Mouse (Mus musculus) liver, adult 2 months (tissue): Measurements from ENCODE around the gene Gbx2. TPM values are rescaled to one million over a fixed set of nuclear protein-coding genes. Genes with fewer than 3 reads are reported as not detected.

Experiments
- DNase-seq: peaks from one replicate; pipeline ENCODE4 v3.0.0-alpha.2; 2011; ENCODE audit warnings: low read depth, low spot score; ENCODE audit errors: extremely low read depth
- H3K27ac ChIP-seq: fragments of 200-500 bp; replicated peaks from 2 replicates; pipeline ENCODE4 v1.5.1; 2012; ENCODE audit warnings: low read depth, mild to moderate bottlenecking, control low read depth, inconsistent platforms, low read length; ENCODE audit not compliant: insufficient read depth
- H3K27me3 ChIP-seq: fragments of 200-500 bp; 2 replicates; pipeline ENCODE4 v1.6.1; 2012; ENCODE audit warnings: mild to moderate bottlenecking, moderate library complexity, low read length, inconsistent platforms; ENCODE audit not compliant: control insufficient read depth, insufficient read depth
- H3K36me3 ChIP-seq: fragments of 200-500 bp; 2 replicates; pipeline ENCODE4 v1.6.1; 2012; ENCODE audit warnings: low read length, inconsistent platforms; ENCODE audit not compliant: control insufficient read depth, insufficient read depth
- H3K4me1 ChIP-seq: fragments of 200-500 bp; 2 replicates; pipeline ENCODE4 v1.6.1; 2011; ENCODE audit warnings: low read length; ENCODE audit not compliant: control insufficient read depth, insufficient read depth
- H3K4me3 ChIP-seq: fragments of 200-500 bp; 2 replicates; pipeline ENCODE4 v1.5.1; 2011; ENCODE audit warnings: low read depth, mild to moderate bottlenecking, control low read depth, low read length, moderate library complexity; ENCODE audit not compliant: insufficient read depth
- H3K79me2 ChIP-seq: fragments of 200-500 bp; 2 replicates; pipeline ENCODE4 v1.6.1; 2012; ENCODE audit warnings: inconsistent platforms, mild to moderate bottlenecking, low read length, moderate library complexity; ENCODE audit not compliant: control insufficient read depth, insufficient read depth
- H3K9ac ChIP-seq: fragments of 200-500 bp; 2 replicates; pipeline ENCODE4 v1.6.1; 2012; ENCODE audit warnings: low read depth, mild to moderate bottlenecking, control low read depth, inconsistent platforms, low read length
- CTCF ChIP-seq: fragments of 200-500 bp; IDR thresholded peaks from 2 replicates; pipeline ENCODE4 v1.5.1; 2011; ENCODE audit warnings: low read depth, low read length, control low read depth
- POLR2A ChIP-seq: fragments of 200-500 bp; IDR thresholded peaks from 2 replicates; pipeline ENCODE4 v1.6.1; 2011; ENCODE audit warnings: low read length, control low read depth; ENCODE audit not compliant: insufficient read depth; ENCODE audit errors: extremely low read depth
- WGBS: fragments of 180-500 bp; shearing (Covaris S2); methylation state at CpG from one replicate; pipeline ENCODE4 v1.1.7; 2018; 5-methylcytosine and 5-hydroxymethylcytosine counted together
- polyA plus RNA-seq: library from polyadenylated mRNA; depleted of rRNA; stranded (reverse); fragments of >200 nt; gene quantifications from 2 replicates; pipeline ENCODE4 v1.2.3, GENCODE M21; 2012; rRNA removed
- total RNA-seq: library from RNA; depleted of rRNA; stranded (reverse); fragments of >200 nt; gene quantifications from 2 replicates; pipeline ENCODE4 v1.2.3, GENCODE M21; 2014; rRNA removed

The Gbx2 gene
- total RNA-seq: not detected in 2 replicates
- polyA plus RNA-seq: not detected in 2 replicates

GRCm38 (mm10) chr1:89931120-89931519 is at the start of gene Gbx2:
TSS of gene Gbx2 (minus strand) at chr1:89931179.
- Histone ChIP-seq H3K27ac (no peak within 1 kb of the TSS), H3K79me2 (no peaks in the 10 kb centered on the region), H3K36me3 (no peaks in the 10 kb centered on the region), H3K9ac (no peak within 1 kb of the TSS), H3K27me3 (peaks cover 43% of the 10 kb centered on the region), H3K4me1 (no peaks in the 10 kb centered on the region), H3K4me3 (no peak within 1 kb of the TSS)
- DNase-seq: no peak
- 3% methylated on average over 33 of the region's 33 CpGs for WGBS
- no peak for TF ChIP-seq CTCF
- no peak for TF ChIP-seq POLR2A

GRCm38 (mm10) chr1:89977261-89977660 is 46.3 kb upstream of the Gbx2 start:
- no peak overlapping the region for H3K27ac ChIP-seq
- H3K79me2 ChIP-seq: no peaks in the 10 kb centered on the region
- H3K4me3 ChIP-seq: no peak overlapping the region
- no peak for TF ChIP-seq POLR2A
- no peak for TF ChIP-seq CTCF
- 84% methylated on average over 8 of the region's 8 CpGs for whole genome bisulfite sequencing
- H3K4me1 ChIP-seq: no peaks in the 10 kb centered on the region
- H3K27me3 ChIP-seq: no peaks in the 10 kb centered on the region
- no peak overlapping the region for H3K9ac ChIP-seq
- H3K36me3 ChIP-seq: no peaks in the 10 kb centered on the region
- no peak for DNase-seq

- Histone ChIP-seq H3K27me3 (no peaks in the 10 kb centered on the region), H3K9ac (no peak overlapping the region), H3K4me3 (no peak overlapping the region), H3K27ac (no peak overlapping the region), H3K79me2 (no peaks in the 10 kb centered on the region), H3K4me1 (no peaks in the 10 kb centered on the region), H3K36me3 (no peaks in the 10 kb centered on the region)
- 70% methylated on average over 8 of the region's 8 CpGs for WGBS
- no peak for DNase-seq
- TF ChIP-seq POLR2A: no peak
- TF ChIP-seq CTCF: no peak
These were observed 45.4 kb upstream of the Gbx2 start for GRCm38 (mm10) chr1:89976411-89976810.

DNA sequence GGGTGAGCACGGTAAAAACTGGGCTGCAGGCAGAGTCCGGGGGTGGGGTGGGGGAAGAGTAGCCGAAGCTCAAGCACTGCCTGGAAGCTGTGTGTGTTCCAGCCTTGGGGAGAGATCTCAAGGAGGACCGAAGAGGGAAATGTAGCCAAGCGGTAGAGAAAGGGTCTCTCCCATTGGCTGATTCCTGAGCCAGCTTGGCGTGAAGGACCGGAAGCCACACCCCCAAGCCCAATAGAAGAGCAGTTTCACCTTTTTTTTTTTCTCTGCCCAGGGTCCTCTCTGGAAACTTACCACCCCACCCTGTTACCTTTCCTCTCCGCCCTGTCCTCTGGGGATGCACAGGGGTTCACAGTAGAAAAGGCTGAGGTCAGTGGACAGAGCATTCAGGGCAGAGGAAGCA is 43.6 kb upstream of the Gbx2 start:
- 74% methylated on average over 8 of the region's 8 CpGs for WGBS
- H3K27ac ChIP-seq: no peak overlapping the region
- no peak for DNase-seq
- H3K79me2 ChIP-seq: no peaks in the 10 kb centered on the region
- no peak overlapping the region for H3K9ac ChIP-seq
- H3K4me3 ChIP-seq: no peak overlapping the region
- H3K36me3 ChIP-seq: no peaks in the 10 kb centered on the region
- H3K4me1 ChIP-seq: no peaks in the 10 kb centered on the region
- no peaks in the 10 kb centered on the region for H3K27me3 ChIP-seq
- TF ChIP-seq CTCF: no peak
- TF ChIP-seq POLR2A: no peak

DNA sequence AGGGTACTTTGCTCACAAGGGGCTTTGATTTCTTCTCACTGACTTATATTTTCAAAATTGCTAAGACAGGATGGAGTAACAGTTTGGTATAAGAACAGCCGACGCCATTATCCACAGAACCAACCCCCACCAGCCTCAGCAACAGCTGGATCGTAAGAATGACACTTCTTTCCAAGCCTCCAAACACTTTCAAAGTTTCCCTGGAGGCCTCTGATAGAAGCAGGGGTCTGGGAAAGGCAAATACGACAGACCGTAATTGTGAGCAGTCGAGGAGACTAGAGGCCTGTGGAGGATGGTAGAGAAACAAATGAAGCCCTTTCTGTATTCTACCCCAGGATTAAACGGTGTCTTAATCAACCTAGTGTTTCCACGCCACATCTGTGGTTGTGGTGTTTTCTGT is 40.9 kb upstream of the Gbx2 start:
- no peak for TF ChIP-seq POLR2A
- no peak for TF ChIP-seq CTCF
- H3K36me3 ChIP-seq: no peaks in the 10 kb centered on the region
- H3K27me3 ChIP-seq: peaks cover 8% of the 10 kb centered on the region
- no peak overlapping the region for H3K9ac ChIP-seq
- no peak overlapping the region for H3K4me3 ChIP-seq
- 46% methylated on average over 8 of the region's 8 CpGs for WGBS
- no peak overlapping the region for H3K27ac ChIP-seq
- H3K4me1 ChIP-seq: peaks cover 5% of the 10 kb centered on the region; the same call in 1 of the 2 replicates
- DNase-seq: no peak
- no peaks in the 10 kb centered on the region for H3K79me2 ChIP-seq

DNA sequence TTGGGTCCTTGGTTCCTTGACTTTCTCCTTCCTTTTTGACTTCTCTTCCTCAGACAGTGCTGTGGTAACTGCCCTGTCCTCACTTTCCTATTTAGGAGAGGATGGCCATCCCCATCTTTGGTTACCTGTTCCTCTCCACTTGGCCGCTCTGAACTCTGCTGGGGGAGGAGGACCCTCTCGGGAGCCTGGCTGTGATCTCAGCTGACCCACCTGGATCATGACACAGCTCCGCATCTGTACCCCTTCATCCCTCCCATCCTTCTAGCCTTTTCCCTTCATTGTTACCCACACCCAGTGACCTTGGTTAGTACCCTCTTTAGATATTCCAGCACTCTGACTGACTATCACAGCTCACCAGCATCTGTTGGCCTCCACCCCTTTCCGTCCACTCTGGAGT is 38.7 kb upstream of the Gbx2 start:
- peaks cover 5% of the 10 kb centered on the region; the same call in 1 of the 2 replicates for H3K4me1 ChIP-seq
- 74% methylated on average over 4 of the region's 4 CpGs for WGBS
- TF ChIP-seq CTCF (no peak), POLR2A (no peak)
- no peaks in the 10 kb centered on the region for H3K79me2 ChIP-seq
- H3K36me3 ChIP-seq: no peaks in the 10 kb centered on the region
- no peak overlapping the region for H3K27ac ChIP-seq
- no peak for DNase-seq
- no peak overlapping the region for H3K4me3 ChIP-seq
- peaks cover 8% of the 10 kb centered on the region for H3K27me3 ChIP-seq
- no peak overlapping the region for H3K9ac ChIP-seq
